Mouse (Mus musculus) midbrain, embryonic 13.5 days (tissue): ENCODE data around the gene Tfip11. TPM values are rescaled to one million over a fixed set of nuclear protein-coding genes. Genes with fewer than 3 reads are reported as not detected.

ENCODE experiments used
- ATAC-seq: fragments of 200-750 bp; cut with Nextera tagmentation; 2 replicates; pipeline ENCODE4 v1.8.0; 2017; ENCODE audit warnings: mild to moderate bottlenecking, moderate TSS enrichment, moderate library complexity
- H3K27ac ChIP-seq: fragments of 300-500 bp; sonication (generic); 2 replicates; pipeline ENCODE4 v1.5.1; 2015; ENCODE audit warnings: inconsistent platforms, mild to moderate bottlenecking, moderate library complexity
- H3K27me3 ChIP-seq: fragments of 300-500 bp; sonication (generic); 2 replicates; pipeline ENCODE4 v1.6.1; 2015; ENCODE audit warnings: mild to moderate bottlenecking, inconsistent platforms
- H3K36me3 ChIP-seq: fragments of 300-500 bp; sonication (generic); 2 replicates; pipeline ENCODE4 v1.6.1; 2015; ENCODE audit warnings: mild to moderate bottlenecking, inconsistent platforms
- H3K4me1 ChIP-seq: fragments of 300-500 bp; sonication (generic); replicated peaks from 2 replicates; pipeline ENCODE4 v1.6.1; 2015; ENCODE audit warnings: inconsistent platforms
- H3K4me2 ChIP-seq: fragments of 300-500 bp; sonication (generic); replicated peaks from 2 replicates; pipeline ENCODE4 v1.6.1; 2015; ENCODE audit warnings: moderate library complexity, mild to moderate bottlenecking, inconsistent platforms
- H3K4me3 ChIP-seq: fragments of 300-500 bp; sonication (generic); replicated peaks from 2 replicates; pipeline ENCODE4 v1.5.1; 2015; ENCODE audit warnings: mild to moderate bottlenecking, inconsistent platforms
- H3K9ac ChIP-seq: fragments of 300-500 bp; sonication (generic); replicated peaks from 2 replicates; pipeline ENCODE4 v1.6.1; 2015; ENCODE audit warnings: mild to moderate bottlenecking, inconsistent platforms
- H3K9me3 ChIP-seq: fragments of 300-500 bp; sonication (generic); 2 replicates; pipeline ENCODE4 v1.6.1; 2016; ENCODE audit warnings: mild to moderate bottlenecking, inconsistent platforms
- WGBS: fragments of 180-500 bp; shearing (Covaris S2); methylation state at CpG from one replicate; pipeline ENCODE4 v1.1.7; 2015; 5-methylcytosine and 5-hydroxymethylcytosine counted together
- polyA plus RNA-seq: library from polyadenylated mRNA; unstranded; fragments of >200 nt; fragmentation: Nextera tagmentation; extraction: Ambion mirVana; gene quantifications from 2 replicates; pipeline ENCODE4 v1.2.1, GENCODE M21; 2015

Tfip11 gene
- polyA plus RNA-seq, 1 experiment from 2014 or later = 36.3 TPM

GRCm38 (mm10) chr5:112293800-112294199 lies 32.4 kb upstream of the Tfip11 start:
- 87% methylated on average over 2 of the region's 2 CpGs for WGBS

GRCm38 (mm10) chr5:112294696-112295095 lies 31.5 kb upstream of the Tfip11 start:
- Histone ChIP-seq H3K27ac (no peak overlapping the region), H3K9me3 (no peaks in the 10 kb centered on the region), H3K36me3 (no peaks in the 10 kb centered on the region), H3K4me2 (no peak overlapping the region), H3K4me1 (peaks cover 21% of the 10 kb centered on the region), H3K9ac (no peak overlapping the region; the same call in 1 of the 2 replicates), H3K4me3 (no peak overlapping the region), H3K27me3 (no peaks in the 10 kb centered on the region)
- ATAC-seq = no peak
- 66% methylated on average over 4 of the region's 4 CpGs for WGBS

More at GRCm38 (mm10) chr5:112293800-112294199, 32.4 kb upstream of the Tfip11 start:
- ATAC-seq = no peak
- no peak overlapping the region for H3K27ac ChIP-seq
- no peak overlapping the region for H3K4me2 ChIP-seq
- no peaks in the 10 kb centered on the region for H3K36me3 ChIP-seq
- H3K4me1 ChIP-seq = peaks cover 21% of the 10 kb centered on the region
- H3K9ac ChIP-seq = no peak overlapping the region
- H3K4me3 ChIP-seq = no peak overlapping the region
- no peaks in the 10 kb centered on the region for H3K27me3 ChIP-seq
- H3K9me3 ChIP-seq = no peaks in the 10 kb centered on the region

GRCm38 (mm10) chr5:112295162-112295561 lies 31.0 kb upstream of the Tfip11 start:
- Histone ChIP-seq H3K9ac (peak overlapping the region; percentile 20; the same call in 1 of the 2 replicates), H3K27me3 (no peaks in the 10 kb centered on the region), H3K27ac (no peak overlapping the region), H3K36me3 (no peaks in the 10 kb centered on the region), H3K9me3 (no peaks in the 10 kb centered on the region), H3K4me1 (peaks cover 21% of the 10 kb centered on the region), H3K4me2 (no peak overlapping the region), H3K4me3 (no peak overlapping the region)
- ATAC-seq = no peak
- WGBS = 25% methylated on average over 8 of the region's 8 CpGs

- H3K36me3 ChIP-seq = no peaks in the 10 kb centered on the region
- no peaks in the 10 kb centered on the region for H3K9me3 ChIP-seq
- no peaks in the 10 kb centered on the region for H3K27me3 ChIP-seq
- H3K4me3 ChIP-seq = no peak overlapping the region
- no peak overlapping the region for H3K27ac ChIP-seq
- peaks cover 21% of the 10 kb centered on the region for H3K4me1 ChIP-seq
- WGBS = 59% methylated on average over 8 of the region's 8 CpGs
- no peak for ATAC-seq
- no peak overlapping the region for H3K4me2 ChIP-seq
- peak overlapping the region; percentile 20; the same call in 1 of the 2 replicates for H3K9ac ChIP-seq
These were observed 30.6 kb upstream of the Tfip11 start for GRCm38 (mm10) chr5:112295564-112295963.

GRCm38 (mm10) chr5:112296404-112297181 lies 29.6 kb upstream of the Tfip11 start:
- Histone ChIP-seq H3K4me3 (no peak overlapping the region), H3K4me1 (peaks cover 21% of the 10 kb centered on the region), H3K27me3 (no peaks in the 10 kb centered on the region), H3K9me3 (no peaks in the 10 kb centered on the region), H3K4me2 (no peak overlapping the region), H3K36me3 (no peaks in the 10 kb centered on the region), H3K9ac (0 out of 2 replicates have a peak overlapping the region, but pooled peaks have one; percentile 2), H3K27ac (no peak overlapping the region)
- ATAC-seq = no peak
- WGBS = 85% methylated on average over 6 of the region's 6 CpGs

- Histone ChIP-seq H3K9ac (0 out of 2 replicates have a peak overlapping the region, but pooled peaks have one; percentile 2), H3K9me3 (no peaks in the 10 kb centered on the region), H3K27ac (no peak overlapping the region), H3K27me3 (no peaks in the 10 kb centered on the region), H3K4me1 (peaks cover 20% of the 10 kb centered on the region), H3K4me3 (no peak overlapping the region), H3K36me3 (no peaks in the 10 kb centered on the region), H3K4me2 (no peak overlapping the region)
- 90% methylated on average over 2 of the region's 2 CpGs for WGBS
- no peak for ATAC-seq
These were observed 28.9 kb upstream of the Tfip11 start for GRCm38 (mm10) chr5:112297257-112297656.

GRCm38 (mm10) chr5:112298226-112298988 lies 27.8 kb upstream of the Tfip11 start:
- H3K4me2 ChIP-seq = no peak overlapping the region
- no peaks in the 10 kb centered on the region for H3K27me3 ChIP-seq
- no peak for ATAC-seq
- no peak overlapping the region for H3K9ac ChIP-seq
- no peak overlapping the region for H3K4me3 ChIP-seq
- H3K27ac ChIP-seq = no peak overlapping the region
- peaks cover 16% of the 10 kb centered on the region for H3K4me1 ChIP-seq
- no peaks in the 10 kb centered on the region for H3K9me3 ChIP-seq
- WGBS = 94% methylated on average over 12 of the region's 12 CpGs
- no peaks in the 10 kb centered on the region for H3K36me3 ChIP-seq

- Histone ChIP-seq H3K4me2 (no peak overlapping the region), H3K9me3 (no peaks in the 10 kb centered on the region), H3K27ac (no peak overlapping the region), H3K9ac (no peak overlapping the region), H3K4me1 (peaks cover 13% of the 10 kb centered on the region), H3K4me3 (no peak overlapping the region), H3K36me3 (no peaks in the 10 kb centered on the region), H3K27me3 (no peaks in the 10 kb centered on the region)
- WGBS = 87% methylated on average over 4 of the region's 4 CpGs
- no peak for ATAC-seq
These were observed 26.8 kb upstream of the Tfip11 start for GRCm38 (mm10) chr5:112299399-112299798.

GRCm38 (mm10) chr5:112300112-112300511 lies 26.0 kb upstream of the Tfip11 start:
- H3K36me3 ChIP-seq = no peaks in the 10 kb centered on the region
- H3K9ac ChIP-seq = no peak overlapping the region
- H3K4me3 ChIP-seq = no peak overlapping the region
- WGBS = 93% methylated on average over 2 of the region's 2 CpGs
- H3K4me2 ChIP-seq = no peak overlapping the region
- H3K4me1 ChIP-seq = peaks cover 6% of the 10 kb centered on the region
- H3K9me3 ChIP-seq = no peaks in the 10 kb centered on the region
- no peak for ATAC-seq
- H3K27me3 ChIP-seq = no peaks in the 10 kb centered on the region
- no peak overlapping the region for H3K27ac ChIP-seq

GRCm38 (mm10) chr5:112300721-112301308 lies 25.3 kb upstream of the Tfip11 start:
- Histone ChIP-seq H3K4me1 (no peaks in the 10 kb centered on the region), H3K4me2 (no peak overlapping the region), H3K27me3 (no peaks in the 10 kb centered on the region), H3K4me3 (no peak overlapping the region), H3K9me3 (no peaks in the 10 kb centered on the region), H3K36me3 (no peaks in the 10 kb centered on the region), H3K9ac (no peak overlapping the region), H3K27ac (no peak overlapping the region)
- ATAC-seq = no peak
- WGBS = 92% methylated on average over 6 of the region's 6 CpGs

GRCm38 (mm10) chr5:112301694-112302093 lies 24.5 kb upstream of the Tfip11 start:
- no peaks in the 10 kb centered on the region for H3K36me3 ChIP-seq
- no peaks in the 10 kb centered on the region for H3K4me1 ChIP-seq
- ATAC-seq = no peak
- no peak overlapping the region for H3K27ac ChIP-seq
- H3K27me3 ChIP-seq = no peaks in the 10 kb centered on the region
- no peak overlapping the region for H3K4me2 ChIP-seq
- H3K4me3 ChIP-seq = no peak overlapping the region
- H3K9me3 ChIP-seq = no peaks in the 10 kb centered on the region
- 88% methylated on average over 4 of the region's 4 CpGs for WGBS
- no peak overlapping the region for H3K9ac ChIP-seq

- 88% methylated on average over 5 of the region's 5 CpGs for WGBS
- peaks cover 2% of the 10 kb centered on the region; the same call in 1 of the 2 replicates for H3K36me3 ChIP-seq
- no peak overlapping the region for H3K9ac ChIP-seq
- no peaks in the 10 kb centered on the region for H3K4me1 ChIP-seq
- H3K27ac ChIP-seq = no peak overlapping the region
- H3K4me3 ChIP-seq = no peak overlapping the region
- no peaks in the 10 kb centered on the region for H3K9me3 ChIP-seq
- no peaks in the 10 kb centered on the region for H3K27me3 ChIP-seq
- H3K4me2 ChIP-seq = no peak overlapping the region
- no peak for ATAC-seq
These were observed 23.8 kb upstream of the Tfip11 start for GRCm38 (mm10) chr5:112302310-112302709.
